Mouse (Mus musculus) neural tube, embryonic 15.5 days (tissue): ENCODE measurements at regions not wholly inside any gene's neighbourhood (a gene's known extent, or its start where the extent isn't known, plus 50 kb on each side); places are given as distances from the start of the nearest gene placed in this dataset.
A peak's percentile ranks its signal among the peaks of the same experiment; 100 is the strongest.

Source experiments
- ATAC-seq: fragments of 200-750 bp; cut with Nextera tagmentation; 2 replicates; pipeline ENCODE4 v1.8.0; 2017; ENCODE audit warnings: mild to moderate bottlenecking, moderate TSS enrichment, moderate library complexity; ENCODE audit not compliant: low FRiP score
- H3K27ac ChIP-seq: fragments of 300-500 bp; sonication (generic); replicated peaks from 2 replicates; pipeline ENCODE4 v1.5.1; 2015; ENCODE audit warnings: mild to moderate bottlenecking, inconsistent platforms
- H3K27me3 ChIP-seq: fragments of 300-500 bp; sonication (generic); replicated peaks from 2 replicates; pipeline ENCODE4 v1.6.1; 2015; ENCODE audit warnings: inconsistent platforms
- H3K36me3 ChIP-seq: fragments of 300-500 bp; sonication (generic); 2 replicates; pipeline ENCODE4 v1.6.1; 2015; ENCODE audit warnings: inconsistent platforms
- H3K4me1 ChIP-seq: fragments of 300-500 bp; sonication (generic); 2 replicates; pipeline ENCODE4 v1.6.1; 2015; ENCODE audit warnings: inconsistent platforms
- H3K4me2 ChIP-seq: fragments of 300-500 bp; sonication (generic); 2 replicates; pipeline ENCODE4 v1.6.1; 2015; ENCODE audit warnings: inconsistent platforms, mild to moderate bottlenecking, moderate library complexity
- H3K4me3 ChIP-seq: fragments of 300-500 bp; sonication (generic); replicated peaks from 2 replicates; pipeline ENCODE4 v1.5.1; 2015; ENCODE audit warnings: mild to moderate bottlenecking, inconsistent platforms
- H3K9ac ChIP-seq: fragments of 300-500 bp; sonication (generic); replicated peaks from 2 replicates; pipeline ENCODE4 v1.6.1; 2015; ENCODE audit warnings: mild to moderate bottlenecking, inconsistent platforms
- H3K9me3 ChIP-seq: fragments of 300-500 bp; sonication (generic); replicated peaks from 2 replicates; pipeline ENCODE4 v1.6.1; 2016; ENCODE audit warnings: inconsistent platforms
- WGBS: fragments of 180-500 bp; shearing (Covaris S2); methylation state at CpG from one replicate; pipeline ENCODE4 v1.1.7; 2015; ENCODE audit warnings: mixed read lengths; 5-methylcytosine and 5-hydroxymethylcytosine counted together

DNA sequence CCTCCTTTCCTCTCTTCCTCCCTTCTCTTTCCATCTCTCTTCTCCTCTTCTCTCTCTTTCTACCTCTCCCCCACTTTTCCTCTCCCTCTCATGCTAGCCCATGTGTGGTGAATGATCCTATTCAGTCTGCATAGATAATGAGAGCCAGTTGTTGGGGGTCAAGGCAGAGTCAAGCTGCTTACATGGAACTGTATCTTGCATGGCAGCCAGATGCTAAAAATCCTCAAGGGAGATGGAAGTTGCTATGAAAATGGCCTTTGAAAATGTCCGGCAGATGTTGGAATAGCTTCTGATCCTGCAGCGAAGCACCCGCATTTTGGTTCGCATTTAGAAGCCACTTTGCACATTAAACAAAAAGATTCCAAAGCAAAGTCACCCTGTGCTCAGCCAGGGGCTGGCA lies 121.9 kb upstream of the Vstm2b start:
- H3K9ac ChIP-seq = no peak overlapping the region
- H3K4me2 ChIP-seq = no peak overlapping the region
- H3K4me3 ChIP-seq = no peak overlapping the region
- no peaks in the 10 kb centered on the region for H3K36me3 ChIP-seq
- 31% methylated on average over 4 of the region's 4 CpGs for WGBS
- no peak overlapping the region for H3K27ac ChIP-seq
- no peaks in the 10 kb centered on the region for H3K9me3 ChIP-seq
- no peaks in the 10 kb centered on the region for H3K27me3 ChIP-seq
- H3K4me1 ChIP-seq = peaks cover 8% of the 10 kb centered on the region
- ATAC-seq = 0 out of 2 replicates have a peak, but pooled peaks have one; percentile 53

DNA sequence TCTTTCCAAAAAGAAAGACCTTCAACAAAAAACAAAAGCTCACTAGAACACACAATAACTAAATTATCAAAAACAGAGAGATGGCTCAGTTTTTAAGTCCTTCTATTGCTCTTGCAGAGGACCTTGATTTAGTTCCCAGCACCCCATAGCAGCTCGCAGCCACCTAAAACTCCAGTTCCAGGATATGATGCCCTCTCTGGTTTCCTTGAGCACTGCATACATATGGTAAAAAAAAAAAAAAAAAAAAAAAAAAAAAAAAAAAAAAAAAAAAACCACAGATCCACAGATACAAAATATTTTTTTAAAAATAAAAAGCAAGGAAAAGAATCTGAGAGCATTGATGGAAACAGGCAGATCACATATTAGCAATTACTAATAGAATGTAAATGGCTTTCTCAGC lies 113.2 kb upstream of the Vstm2b start:
- Histone ChIP-seq H3K4me2 (no peak overlapping the region), H3K9me3 (no peaks in the 10 kb centered on the region), H3K4me3 (no peak overlapping the region), H3K27ac (no peak overlapping the region), H3K9ac (no peak overlapping the region), H3K4me1 (no peaks in the 10 kb centered on the region), H3K27me3 (no peaks in the 10 kb centered on the region), H3K36me3 (no peaks in the 10 kb centered on the region)
- 92% methylated on average over 1 of the region's 1 CpGs for WGBS
- ATAC-seq = no peak

DNA sequence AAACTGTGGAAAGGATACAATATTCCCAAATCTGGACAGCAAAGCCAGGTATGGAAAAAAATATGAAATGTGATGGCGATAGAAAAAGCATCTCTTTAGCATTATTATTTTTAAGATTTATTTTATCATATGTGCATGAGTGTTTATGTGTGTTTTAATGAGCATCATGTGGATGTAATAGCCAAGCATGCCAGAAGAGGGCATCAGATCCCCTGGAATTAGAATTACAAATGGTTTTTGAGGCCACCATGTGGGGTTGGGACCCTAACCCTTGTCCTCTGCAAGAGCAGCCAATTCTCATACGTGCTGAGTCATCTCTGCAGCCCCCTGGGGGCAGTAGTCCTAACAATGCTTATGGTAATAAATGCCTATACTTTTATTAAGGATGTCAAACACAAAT lies 111.4 kb upstream of the Vstm2b start:
- Histone ChIP-seq H3K27ac (no peak overlapping the region), H3K4me2 (no peak overlapping the region), H3K27me3 (no peaks in the 10 kb centered on the region), H3K9ac (no peak overlapping the region), H3K36me3 (no peaks in the 10 kb centered on the region), H3K4me1 (no peaks in the 10 kb centered on the region), H3K4me3 (no peak overlapping the region), H3K9me3 (no peaks in the 10 kb centered on the region)
- ATAC-seq = no peak
- WGBS = 68% methylated on average over 2 of the region's 2 CpGs

DNA sequence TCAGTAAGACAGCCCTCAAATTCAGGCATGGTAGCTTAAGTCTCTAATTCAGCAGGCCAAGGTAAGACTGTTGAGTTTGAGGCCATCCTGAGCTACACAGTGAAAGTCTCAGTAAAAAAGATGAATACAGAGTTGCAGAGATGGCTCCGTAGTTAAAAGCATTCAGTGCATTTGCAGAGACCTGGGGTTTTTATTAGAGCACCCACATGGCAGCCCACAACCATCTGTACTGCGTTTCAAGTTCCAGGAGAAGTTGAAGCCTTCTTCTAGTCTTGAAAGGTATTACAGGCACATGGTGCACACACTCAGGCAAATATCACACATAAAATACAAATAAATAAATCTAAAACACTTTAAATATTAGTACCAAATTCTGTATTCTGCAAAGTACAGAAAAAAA lies 109.6 kb upstream of the Vstm2b start:
- WGBS = 87% methylated on average over 2 of the region's 2 CpGs
- Histone ChIP-seq H3K9me3 (no peaks in the 10 kb centered on the region), H3K4me1 (no peaks in the 10 kb centered on the region), H3K4me2 (no peak overlapping the region), H3K27me3 (no peaks in the 10 kb centered on the region), H3K9ac (no peak overlapping the region), H3K27ac (no peak overlapping the region), H3K4me3 (no peak overlapping the region), H3K36me3 (no peaks in the 10 kb centered on the region)
- ATAC-seq = no peak

DNA sequence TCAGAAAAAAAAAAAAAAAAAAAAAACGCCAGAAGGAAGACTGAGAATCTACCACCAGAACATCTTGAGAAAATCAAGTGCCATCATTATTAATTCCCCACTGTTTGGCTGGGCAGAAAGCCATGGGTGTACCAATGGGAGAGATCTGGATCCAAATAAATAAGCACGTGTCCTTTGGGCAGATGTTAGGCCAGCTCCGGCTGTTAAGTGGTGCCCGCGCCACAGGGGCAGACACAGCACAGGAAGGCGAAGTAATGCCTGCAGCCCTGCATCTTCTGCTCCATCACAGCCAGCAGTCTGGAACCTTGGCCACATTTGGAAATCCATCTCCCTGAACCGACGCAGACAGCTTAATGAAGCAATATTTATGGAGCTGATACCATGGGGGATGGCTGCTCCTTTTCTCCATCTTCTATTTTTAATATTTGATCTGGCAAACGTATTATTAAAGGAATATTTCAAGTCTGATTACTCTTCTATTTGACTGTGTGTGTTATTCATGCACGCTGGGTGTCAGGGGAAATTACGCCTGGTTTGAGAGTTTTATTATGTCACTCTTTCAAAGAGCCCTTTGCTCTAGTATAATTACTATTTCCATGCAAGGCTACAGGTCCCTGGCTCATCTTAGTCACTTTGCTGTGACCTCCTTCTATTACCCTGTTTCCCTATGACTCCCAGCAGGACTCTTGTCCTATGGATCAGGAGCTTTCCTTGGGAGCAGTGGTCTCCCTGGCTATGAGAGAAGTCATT lies 103.5 kb upstream of the Vstm2b start:
- H3K36me3 ChIP-seq = no peaks in the 10 kb centered on the region
- no peak overlapping the region for H3K4me2 ChIP-seq
- H3K27me3 ChIP-seq = no peaks in the 10 kb centered on the region
- H3K4me3 ChIP-seq = no peak overlapping the region
- no peaks in the 10 kb centered on the region for H3K9me3 ChIP-seq
- no peak overlapping the region for H3K9ac ChIP-seq
- WGBS = 49% methylated on average over 11 of the region's 11 CpGs
- peaks cover 2% of the 10 kb centered on the region; the same call in 1 of the 2 replicates for H3K4me1 ChIP-seq
- no peak overlapping the region for H3K27ac ChIP-seq
- peak; percentile 74; the same call in 1 of the 2 replicates for ATAC-seq

DNA sequence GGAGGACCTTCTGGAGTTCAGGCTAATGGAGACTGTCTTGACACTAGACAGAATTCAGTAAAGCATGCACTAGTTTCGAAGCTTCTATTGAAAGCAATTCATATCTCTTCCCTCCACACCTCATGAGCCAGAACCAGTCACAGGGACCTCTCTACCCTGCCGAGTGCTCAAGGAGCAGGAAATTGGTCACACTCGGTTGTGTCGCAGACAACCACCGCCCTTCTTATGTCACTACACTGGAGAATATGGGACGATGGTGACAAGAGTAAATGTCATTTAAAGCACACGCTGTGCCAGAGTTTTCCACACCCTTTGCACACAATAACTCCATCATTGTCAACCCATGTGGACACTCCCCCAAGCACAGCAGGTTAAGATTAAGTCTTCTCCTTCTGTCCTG lies 98.3 kb upstream of the Vstm2b start:
- H3K36me3 ChIP-seq = no peaks in the 10 kb centered on the region
- H3K27ac ChIP-seq = no peak overlapping the region
- no peak overlapping the region for H3K4me2 ChIP-seq
- H3K4me3 ChIP-seq = no peak overlapping the region
- H3K4me1 ChIP-seq = no peaks in the 10 kb centered on the region; the same call in 1 of the 2 replicates
- H3K9ac ChIP-seq = no peak overlapping the region
- no peaks in the 10 kb centered on the region for H3K9me3 ChIP-seq
- no peaks in the 10 kb centered on the region for H3K27me3 ChIP-seq
- ATAC-seq = no peak
- WGBS = 88% methylated on average over 7 of the region's 7 CpGs

DNA sequence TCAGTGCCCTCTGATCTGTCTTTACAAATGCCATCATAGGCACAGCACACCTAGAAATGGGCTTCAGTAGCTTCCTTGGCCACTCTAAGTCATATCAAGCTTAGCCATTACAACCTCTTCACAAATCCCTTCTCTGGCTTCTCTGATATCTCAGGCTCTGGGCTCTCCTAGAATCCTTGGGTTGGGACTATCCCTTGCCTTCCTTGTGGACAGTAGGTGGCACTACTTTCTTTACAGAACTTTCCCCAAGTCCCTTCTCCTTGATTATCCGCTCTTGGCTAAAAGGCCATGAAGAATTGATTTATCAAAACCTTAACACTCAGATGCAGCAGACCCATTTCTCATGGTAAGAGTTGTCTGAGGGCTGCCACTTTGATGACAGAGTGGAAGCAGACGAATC lies 96.8 kb upstream of the Vstm2b start:
- Histone ChIP-seq H3K27ac (no peak overlapping the region), H3K9me3 (no peaks in the 10 kb centered on the region), H3K4me1 (no peaks in the 10 kb centered on the region), H3K27me3 (no peaks in the 10 kb centered on the region), H3K4me2 (no peak overlapping the region), H3K36me3 (no peaks in the 10 kb centered on the region), H3K4me3 (no peak overlapping the region), H3K9ac (no peak overlapping the region)
- WGBS = 72% methylated on average over 2 of the region's 2 CpGs
- no peak for ATAC-seq

DNA sequence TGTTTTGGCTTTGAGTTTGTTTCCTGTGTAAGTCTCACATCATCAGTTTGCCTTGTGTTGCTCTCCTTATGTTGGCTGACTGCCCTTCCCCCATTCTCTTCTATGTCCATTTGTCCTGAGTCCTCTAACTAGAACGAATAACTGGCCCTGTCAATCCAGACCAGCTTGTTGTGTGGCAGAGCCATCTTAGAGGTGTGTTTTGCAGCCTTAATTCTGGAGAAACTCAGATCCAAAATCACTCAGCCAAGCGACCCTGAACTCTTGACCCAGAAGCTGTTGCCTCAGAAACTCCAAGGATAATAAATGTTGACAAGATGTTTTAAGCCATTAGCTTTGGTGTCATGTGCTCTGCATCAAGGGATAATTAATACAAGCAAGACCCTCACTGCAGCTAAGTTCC lies 92.9 kb upstream of the Vstm2b start:
- Histone ChIP-seq H3K4me1 (no peaks in the 10 kb centered on the region), H3K36me3 (no peaks in the 10 kb centered on the region), H3K4me3 (no peak overlapping the region), H3K27ac (no peak overlapping the region), H3K4me2 (no peak overlapping the region), H3K9ac (no peak overlapping the region), H3K9me3 (no peaks in the 10 kb centered on the region), H3K27me3 (no peaks in the 10 kb centered on the region)
- 60% methylated on average over 2 of the region's 2 CpGs for WGBS
- ATAC-seq = no peak

DNA sequence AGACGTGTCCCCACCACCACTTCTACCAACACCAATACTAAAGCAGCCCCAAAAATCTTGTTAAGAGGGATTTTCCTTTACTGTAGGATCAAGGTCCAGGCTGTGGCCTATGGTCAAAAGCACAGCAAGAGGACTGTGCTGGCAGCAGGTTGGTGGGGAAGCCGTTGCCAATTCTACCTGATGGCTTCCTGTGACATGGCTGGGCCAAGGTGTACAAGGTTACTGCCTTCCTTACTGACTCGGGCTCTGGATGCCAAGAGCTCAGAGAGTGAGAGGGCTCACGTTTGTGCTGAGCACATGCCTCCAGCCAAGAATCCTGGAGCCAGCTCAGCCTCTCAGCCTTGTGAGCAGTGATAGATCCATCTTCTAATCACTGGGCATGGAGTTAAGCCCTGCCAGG lies 92.3 kb upstream of the Vstm2b start:
- no peak overlapping the region for H3K9ac ChIP-seq
- no peak overlapping the region for H3K27ac ChIP-seq
- H3K4me1 ChIP-seq = no peaks in the 10 kb centered on the region
- WGBS = 86% methylated on average over 4 of the region's 4 CpGs
- no peak overlapping the region for H3K4me2 ChIP-seq
- H3K4me3 ChIP-seq = no peak overlapping the region
- H3K36me3 ChIP-seq = no peaks in the 10 kb centered on the region
- no peaks in the 10 kb centered on the region for H3K27me3 ChIP-seq
- ATAC-seq = no peak
- H3K9me3 ChIP-seq = no peaks in the 10 kb centered on the region

DNA sequence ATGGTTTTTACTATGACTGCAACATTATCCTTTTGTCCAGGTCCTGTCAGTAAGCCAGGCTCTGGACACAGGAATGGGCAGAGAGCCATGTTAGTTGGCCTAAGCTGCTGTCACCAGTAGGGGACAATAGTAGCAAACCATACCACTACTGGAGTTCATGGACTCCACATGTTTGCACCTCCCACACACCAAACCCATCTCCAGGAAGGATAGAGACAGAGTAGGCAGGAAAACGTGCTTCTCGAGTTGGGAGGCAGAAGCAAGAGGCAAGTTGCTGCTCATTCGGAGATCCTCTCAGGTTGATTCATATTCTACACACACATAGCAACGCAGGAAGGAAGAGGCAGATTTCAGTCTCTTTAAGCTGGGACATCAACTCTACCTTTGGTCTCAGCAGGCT lies 85.2 kb upstream of the Vstm2b start:
- WGBS = 80% methylated on average over 4 of the region's 4 CpGs
- Histone ChIP-seq H3K27ac (no peak overlapping the region), H3K4me3 (no peak overlapping the region), H3K36me3 (no peaks in the 10 kb centered on the region), H3K4me1 (no peaks in the 10 kb centered on the region), H3K9me3 (no peaks in the 10 kb centered on the region), H3K27me3 (no peaks in the 10 kb centered on the region), H3K9ac (no peak overlapping the region), H3K4me2 (no peak overlapping the region)
- no peak for ATAC-seq

DNA sequence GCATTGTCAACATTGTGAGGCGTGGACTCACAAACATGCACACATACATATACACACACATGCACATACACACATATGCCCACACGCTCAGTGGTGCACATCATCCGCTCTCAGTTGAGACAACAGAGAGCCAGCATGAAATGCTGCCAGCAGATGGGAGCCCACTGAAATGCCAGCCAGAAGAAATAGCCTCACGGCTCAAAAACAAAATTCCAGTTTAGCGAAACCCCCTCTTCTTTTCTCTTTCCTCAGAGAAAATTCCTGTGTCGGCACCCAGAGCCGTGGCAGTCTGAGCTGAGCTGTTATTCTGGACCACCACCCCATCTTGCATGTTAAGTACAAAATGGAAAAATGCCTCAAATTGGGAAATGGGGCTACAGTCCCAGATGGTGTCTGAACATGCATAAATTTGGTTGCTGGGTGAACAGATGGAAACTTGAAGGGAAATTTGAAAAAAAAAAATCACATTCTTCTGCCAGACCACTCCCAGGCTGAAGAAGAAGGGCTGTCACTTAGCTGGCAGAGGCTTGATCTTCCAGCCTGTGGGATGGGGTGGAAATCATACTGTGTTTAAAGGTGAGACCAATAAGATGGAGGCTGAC lies 72.9 kb upstream of the Vstm2b start:
- no peaks in the 10 kb centered on the region for H3K4me1 ChIP-seq
- WGBS = 72% methylated on average over 7 of the region's 7 CpGs
- no peak overlapping the region for H3K27ac ChIP-seq
- H3K27me3 ChIP-seq = no peaks in the 10 kb centered on the region
- no peak overlapping the region for H3K4me2 ChIP-seq
- no peaks in the 10 kb centered on the region for H3K36me3 ChIP-seq
- no peak overlapping the region for H3K4me3 ChIP-seq
- no peak overlapping the region for H3K9ac ChIP-seq
- ATAC-seq = no peak
- no peaks in the 10 kb centered on the region for H3K9me3 ChIP-seq

DNA sequence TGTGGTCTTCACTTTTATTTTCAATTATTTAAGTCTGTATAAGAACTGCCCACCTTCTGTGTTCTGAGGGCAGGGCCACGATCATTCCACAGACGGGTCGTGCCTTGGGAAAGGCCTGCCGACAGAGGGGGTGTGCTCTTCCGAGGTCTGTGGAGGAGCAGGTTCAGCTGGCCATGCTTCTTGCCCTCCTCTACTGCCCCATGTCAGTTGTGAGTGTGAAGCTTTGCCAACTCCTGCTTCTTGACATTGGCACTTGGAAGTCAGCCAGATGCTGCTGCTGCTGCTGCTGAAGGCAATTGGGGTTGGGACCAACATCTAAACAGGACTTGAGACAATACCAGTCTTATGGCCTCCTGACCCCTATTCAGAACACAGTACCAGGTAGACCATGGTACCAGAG lies 68.6 kb upstream of the Vstm2b start:
- WGBS = 90% methylated on average over 5 of the region's 5 CpGs
- Histone ChIP-seq H3K4me2 (no peak overlapping the region), H3K9me3 (no peaks in the 10 kb centered on the region), H3K9ac (no peak overlapping the region), H3K36me3 (no peaks in the 10 kb centered on the region), H3K4me3 (no peak overlapping the region), H3K4me1 (no peaks in the 10 kb centered on the region), H3K27me3 (no peaks in the 10 kb centered on the region), H3K27ac (no peak overlapping the region)
- no peak for ATAC-seq
